ENCODE assay signal across 23 mouse cellular contexts in genomic region chr9:6645321-6645720, GRCm38 (mm10).
DNase-seq lines count a peak whose midpoint lies in the region; ATAC-seq and TF ChIP-seq lines count a peak whose summit lies in the region.
"Had no signal": no experiment of that assay in that cellular context is flagged by ENCODE, and none has a peak within 500 bp of the region (broad histone marks: within the 10 kb centered on the region; RNA-seq: fewer than 3 reads in every experiment).

No protein-coding gene starts in this region.

- no peak overlapping the region for H3K4me2 ChIP-seq in intestine, embryonic 16.5 days (ENCODE audit: low read depth, low read length)
- H3K4me2 ChIP-seq in stomach, postnatal 0 days (replicated peaks; ENCODE audit: low read depth): no peak overlapping the region
- H3K4me2 ChIP-seq in forebrain, embryonic 13.5 days: no peak overlapping the region
- H3K4me2 ChIP-seq: embryonic facial prominence, embryonic 12.5 days; embryonic facial prominence, embryonic 15.5 days; forebrain, embryonic 12.5 days; heart, embryonic 11.5 days; hindbrain, embryonic 12.5 days; hindbrain, embryonic 15.5 days had no signal

- 0 out of 2 replicates have a peak overlapping the region, but pooled peaks have one; percentile 28 for H3K27ac ChIP-seq in intestine, embryonic 16.5 days (ENCODE audit: low read length)
- H3K27ac ChIP-seq in stomach, postnatal 0 days (replicated peaks): peak overlapping the region; percentile 53
- no peak overlapping the region for H3K27ac ChIP-seq in forebrain, embryonic 13.5 days
- H3K27ac ChIP-seq: embryonic facial prominence, embryonic 12.5 days; embryonic facial prominence, embryonic 15.5 days; forebrain, embryonic 12.5 days; hindbrain, embryonic 12.5 days; hindbrain, embryonic 15.5 days had no signal

- DNase-seq in Patski (ENCODE audit: low read depth, low spot score): peak; percentile 83
- peak; percentile 66 for DNase-seq in fat pad, adult 2 months (ENCODE audit: extremely low read depth, low read depth, low spot score)
- no peak for DNase-seq in stomach, postnatal 0 days (ENCODE audit: low spot score)
- DNase-seq in cerebellum, adult 9-11 months: no peak
- DNase-seq in c-Kit-positive CD71-positive TER-119-positive erythroid progenitor cells, embryonic 14.5 days (ENCODE audit: low spot score): no peak
- DNase-seq: adrenal gland, adult 8-10 months; adrenal gland, postnatal 25 days; cerebellum, adult 18-20 months; cerebellum, adult 9-10 months; cerebellum, postnatal 25 days; gastrocnemius, postnatal 10 days; gastrocnemius, postnatal 36 days; heart, adult 11 months had no signal

- CTCF ChIA-PET in Patski (lab: Charles Lee): interaction anchor here (1.0 kb wide), 1 partner anchor 35 kb away, joined by 3 read pairs; no protein-coding TSS in a partner anchor

- no peak overlapping the region for H3K9ac ChIP-seq in intestine, embryonic 16.5 days (ENCODE audit: low read depth, low read length)
- no peak overlapping the region for H3K9ac ChIP-seq in stomach, postnatal 0 days (ENCODE audit: low read length)
- no peak overlapping the region for H3K9ac ChIP-seq in forebrain, embryonic 13.5 days
- H3K9ac ChIP-seq: embryonic facial prominence, embryonic 12.5 days; embryonic facial prominence, embryonic 15.5 days; forebrain, embryonic 12.5 days; hindbrain, embryonic 12.5 days; hindbrain, embryonic 15.5 days had no signal

- H3K4me3 ChIP-seq in intestine, embryonic 16.5 days (ENCODE audit: low read length): no peak overlapping the region
- no peak overlapping the region for H3K4me3 ChIP-seq in stomach, postnatal 0 days (ENCODE audit: low read depth, low read length)
- no peak overlapping the region for H3K4me3 ChIP-seq in forebrain, embryonic 13.5 days
- H3K4me3 ChIP-seq: embryonic facial prominence, embryonic 12.5 days; embryonic facial prominence, embryonic 15.5 days; forebrain, embryonic 12.5 days; hindbrain, embryonic 12.5 days; hindbrain, embryonic 15.5 days had no signal

- no peak for TF ChIP-seq CTCF in Patski (IDR thresholded peaks at IDR 0.05)
- TF ChIP-seq CTCF in stomach, postnatal 0 days (IDR thresholded peaks at IDR 0.05; ENCODE audit: low read depth): no peak

- POLR2A ChIA-PET in Patski (lab: Charles Lee): interaction anchor here (1.0 kb wide), 2 partner anchors 21 to 22 kb away, joined by 3 to 5 read pairs; no protein-coding TSS in a partner anchor

- in situ Hi-C loops in Patski (cut with MboI; ENCODE audit: low pct_unique_long_range_greater_than_20kb): loop anchor here (10.0 kb wide), 1 partner anchor 311 kb away; no protein-coding TSS in a partner anchor

- WGBS in intestine, embryonic 16.5 days: 50% methylated on average over 2 of the region's 2 CpGs
- 50% methylated on average over 2 of the region's 2 CpGs for WGBS in stomach, postnatal 0 days
- 74% methylated on average over 2 of the region's 2 CpGs for WGBS in forebrain, embryonic 13.5 days

- H3K4me1 ChIP-seq in intestine, embryonic 16.5 days (ENCODE audit: control insufficient read depth, insufficient read depth, low read length): no peaks in the 10 kb centered on the region
- no peaks in the 10 kb centered on the region for H3K4me1 ChIP-seq in stomach, postnatal 0 days (replicated peaks; ENCODE audit: control insufficient read depth, insufficient read depth)
- no peaks in the 10 kb centered on the region for H3K4me1 ChIP-seq in forebrain, embryonic 13.5 days
- H3K4me1 ChIP-seq: embryonic facial prominence, embryonic 12.5 days; embryonic facial prominence, embryonic 15.5 days; forebrain, embryonic 12.5 days; hindbrain, embryonic 12.5 days; hindbrain, embryonic 15.5 days had no signal

- peak; percentile 99 for ATAC-seq in Patski
- peak; percentile 38; the same call in 1 of the 2 replicates for ATAC-seq in intestine, embryonic 16.5 days
- ATAC-seq in stomach, postnatal 0 days (ENCODE audit: low FRiP score, low TSS enrichment): peak; percentile 90
- no peak for ATAC-seq in forebrain, embryonic 13.5 days
- ATAC-seq: activated CD4-positive, CD25-positive, alpha-beta regulatory T cell, adult 4 months; forebrain, embryonic 16.5 days had no signal

- no peaks in the 10 kb centered on the region for H3K36me3 ChIP-seq in intestine, embryonic 16.5 days (ENCODE audit: control insufficient read depth, insufficient read depth, low read length)
- no peaks in the 10 kb centered on the region for H3K36me3 ChIP-seq in stomach, postnatal 0 days (ENCODE audit: control insufficient read depth, insufficient read depth, low read length)
- no peaks in the 10 kb centered on the region for H3K36me3 ChIP-seq in forebrain, embryonic 13.5 days (ENCODE audit: poor library complexity, severe bottlenecking)
- H3K36me3 ChIP-seq: embryonic facial prominence, embryonic 12.5 days; embryonic facial prominence, embryonic 15.5 days; forebrain, embryonic 12.5 days; hindbrain, embryonic 12.5 days; hindbrain, embryonic 15.5 days had no signal

- no peak for TF ChIP-seq EP300 in stomach, postnatal 0 days (optimal IDR thresholded peaks at IDR 0.05)

- no peaks in the 10 kb centered on the region for H3K9me3 ChIP-seq in intestine, embryonic 16.5 days (ENCODE audit: control insufficient read depth, low read length)
- no peaks in the 10 kb centered on the region for H3K9me3 ChIP-seq in stomach, postnatal 0 days (ENCODE audit: control insufficient read depth, low read length)
- no peaks in the 10 kb centered on the region for H3K9me3 ChIP-seq in forebrain, embryonic 13.5 days (replicated peaks)
- H3K9me3 ChIP-seq: embryonic facial prominence, embryonic 12.5 days; embryonic facial prominence, embryonic 15.5 days; forebrain, embryonic 12.5 days; hindbrain, embryonic 12.5 days; hindbrain, embryonic 15.5 days had no signal

- H3K27me3 ChIP-seq in Patski: no peaks in the 10 kb centered on the region
- no peaks in the 10 kb centered on the region for H3K27me3 ChIP-seq in intestine, embryonic 16.5 days (replicated peaks; ENCODE audit: control insufficient read depth, insufficient read depth, low read length)
- H3K27me3 ChIP-seq in stomach, postnatal 0 days (ENCODE audit: control insufficient read depth, insufficient read depth, low read length): no peaks in the 10 kb centered on the region
- no peaks in the 10 kb centered on the region for H3K27me3 ChIP-seq in forebrain, embryonic 13.5 days
- H3K27me3 ChIP-seq: embryonic facial prominence, embryonic 12.5 days; embryonic facial prominence, embryonic 15.5 days; forebrain, embryonic 12.5 days; hindbrain, embryonic 12.5 days; hindbrain, embryonic 15.5 days had no signal

Comparison
In these comparisons a context has a peak if more than half of its experiments do, and no peak if none do; other contexts are left out.
1. DNase-seq: peak in Patski (single experiment) and fat pad, adult 2 months (single experiment); none in stomach, postnatal 0 days (single experiment), cerebellum, adult 9-11 months (single experiment) and c-Kit-positive CD71-positive TER-119-positive erythroid progenitor cells, embryonic 14.5 days (single experiment).